Mouse (Mus musculus) heart, adult 18-20 months (tissue): ENCODE results near the gene Slc8a3. TPM values are rescaled to one million over a fixed set of nuclear protein-coding genes. Genes with fewer than 3 reads are reported as not detected.
"Not testable (repeated sequence)": the region's sequence is repeated elsewhere in the genome, so short reads cannot be mapped to it uniquely, and the experiment has no call there.

Experiments used
- DNase-seq, 2 experiments: peaks; one replicate each; pipeline ENCODE4 v3.0.0; 2021 to 2022; ENCODE audit warnings: mixed read lengths in 1 of 2
- long read RNA-seq, 2 experiments: library from polyadenylated mRNA; stranded (forward); transcript quantifications; one replicate each; pipeline ENCODE4 v2.0.0; 2021
- total RNA-seq, 2 experiments: library from RNA; stranded (reverse); gene quantifications; 2 replicates each; pipeline ENCODE4 v1.2.3; 2021

The Slc8a3 gene
- under 1 TPM; 0.17 to 0.21 TPM for total RNA-seq
- long read RNA-seq, experiment 1, result 0 reads
- long read RNA-seq, experiment 2, result 0 reads

- peak; percentile 2 to 5 for DNase-seq
Measured at GRCm38 (mm10) chr12:81332875-81333421, at the start of gene Slc8a3. TSS of gene Slc8a3 (minus strand) at chr12:81333180.

- DNase-seq, result not testable (repeated sequence)
Measured at GRCm38 (mm10) chr12:81379364-81379763, 46.4 kb upstream of the Slc8a3 start, which contains the start of gene Gm4787. TSS of gene Gm4787 (minus strand) at chr12:81379464.

GRCm38 (mm10) chr12:81333841-81334240 is 861 bp upstream of the Slc8a3 start:
- no peak for DNase-seq

DNA sequence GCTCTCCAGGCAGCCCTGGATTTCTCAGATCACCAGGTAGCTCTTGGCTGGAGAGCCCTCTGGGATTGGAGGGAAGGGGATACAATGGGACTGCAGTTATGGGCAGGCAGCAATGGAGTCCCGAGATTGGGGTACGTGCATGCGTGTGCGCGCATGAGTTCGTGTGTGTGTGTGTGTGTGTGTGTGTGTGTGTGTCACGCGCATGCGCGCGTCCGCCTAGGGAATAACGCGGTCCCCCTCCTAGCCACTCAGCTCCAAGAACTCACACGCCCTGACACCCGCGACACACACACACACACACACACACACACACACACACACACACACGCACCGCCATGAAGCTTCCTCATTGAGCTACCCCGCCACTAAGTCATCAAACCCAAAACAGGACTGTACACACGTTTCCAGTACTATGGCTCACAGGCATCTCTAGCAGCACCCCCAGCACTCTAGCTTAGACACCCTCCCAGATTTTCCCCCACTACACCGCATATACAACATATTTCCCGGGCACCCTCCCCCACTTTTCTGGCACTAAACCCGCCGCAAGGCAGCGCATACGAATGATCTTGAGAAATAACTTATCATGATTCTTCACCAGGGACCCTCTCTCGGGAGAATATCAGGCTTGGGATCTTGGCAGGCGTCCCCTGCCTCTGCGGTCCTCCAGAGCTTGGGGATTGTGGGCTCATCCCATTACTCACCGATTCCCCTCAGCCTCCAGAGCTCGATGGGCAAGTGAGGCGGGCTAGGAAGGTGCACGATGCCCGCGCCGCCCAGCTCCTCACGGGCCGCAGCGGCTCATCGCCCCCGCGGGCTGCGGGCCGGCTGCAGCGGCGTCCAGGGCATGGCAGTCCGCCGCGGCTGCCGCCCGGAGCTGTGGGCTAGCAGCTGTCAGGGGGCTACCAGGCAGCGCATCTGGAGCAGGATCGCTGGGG is 774 bp downstream of the Slc8a3 start:
- peak in 1 of 2 experiments; percentile 4 for DNase-seq

GRCm38 (mm10) chr12:81331046-81331638 is 1.8 kb downstream of the Slc8a3 start:
- DNase-seq, result no peak

DNA sequence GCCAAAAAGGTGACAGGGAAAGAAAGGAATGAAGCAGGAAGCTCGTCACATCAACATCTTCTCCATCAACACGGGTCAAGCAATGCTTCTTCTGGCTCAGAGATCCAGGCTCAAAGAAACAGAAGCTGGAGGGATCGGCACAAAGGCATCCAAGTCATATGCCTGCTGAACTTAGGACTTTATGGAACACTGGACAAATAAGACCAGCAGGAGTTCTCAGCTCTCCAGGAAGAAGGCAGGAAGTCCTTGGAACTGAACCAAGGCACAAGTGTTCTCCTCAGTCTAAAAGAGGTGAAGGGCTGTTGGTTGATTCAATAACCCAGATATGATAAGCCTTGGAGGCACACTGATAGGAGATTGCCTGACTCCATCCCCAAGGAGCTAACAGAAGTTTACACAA is 8.0 kb downstream of the Slc8a3 start:
- no peak for DNase-seq

- no peak for DNase-seq
Measured at GRCm38 (mm10) chr12:81324116-81324515, 8.9 kb downstream of the Slc8a3 start.

DNA sequence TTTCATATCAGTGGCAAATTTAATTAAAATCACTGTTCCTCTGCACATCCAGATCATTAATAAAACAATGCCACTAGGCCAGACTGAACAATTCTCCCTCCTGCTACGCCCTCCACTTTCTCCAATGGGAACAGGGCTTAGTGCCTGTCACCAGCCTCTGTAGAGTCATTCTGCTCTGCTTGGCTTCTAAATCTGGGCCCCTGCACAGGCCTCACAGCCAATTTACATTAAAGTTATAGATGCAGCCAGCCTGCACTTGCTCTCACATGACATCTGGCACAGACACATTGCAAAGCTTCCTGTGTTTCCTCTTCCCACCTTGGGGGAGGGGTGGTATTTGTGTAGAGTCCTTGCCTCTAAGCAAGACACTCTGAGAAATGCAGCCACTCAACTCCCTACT is 12.0 kb downstream of the Slc8a3 start:
- no peak for DNase-seq

GRCm38 (mm10) chr12:81317811-81318210 is 15.2 kb downstream of the Slc8a3 start:
- no peak for DNase-seq

- DNase-seq, result no peak
Measured at GRCm38 (mm10) chr12:81315953-81316352, 17.0 kb downstream of the Slc8a3 start.

GRCm38 (mm10) chr12:81303626-81304025 is 29.4 kb downstream of the Slc8a3 start:
- DNase-seq, result no peak

DNA sequence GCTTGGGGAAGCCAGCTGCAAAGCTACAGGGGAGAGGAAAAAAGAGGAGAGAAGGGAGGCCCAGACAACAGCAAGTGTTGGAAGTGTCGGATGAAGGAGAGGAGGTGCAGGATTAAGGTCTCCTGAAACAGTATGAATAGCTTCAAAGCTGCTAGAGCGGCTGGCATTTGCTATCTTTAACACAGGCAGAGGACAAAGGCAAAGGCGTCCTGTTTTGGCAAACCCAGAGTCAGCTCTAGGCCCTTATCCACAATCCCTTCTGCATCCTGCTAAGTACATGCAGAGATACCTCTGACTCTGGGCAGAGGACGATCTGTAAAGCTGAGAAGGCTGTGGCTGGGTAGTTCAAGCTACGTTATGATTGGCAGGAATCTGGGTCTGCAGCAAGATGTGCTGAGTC is 38.4 kb downstream of the Slc8a3 start:
- no peak for DNase-seq

DNA sequence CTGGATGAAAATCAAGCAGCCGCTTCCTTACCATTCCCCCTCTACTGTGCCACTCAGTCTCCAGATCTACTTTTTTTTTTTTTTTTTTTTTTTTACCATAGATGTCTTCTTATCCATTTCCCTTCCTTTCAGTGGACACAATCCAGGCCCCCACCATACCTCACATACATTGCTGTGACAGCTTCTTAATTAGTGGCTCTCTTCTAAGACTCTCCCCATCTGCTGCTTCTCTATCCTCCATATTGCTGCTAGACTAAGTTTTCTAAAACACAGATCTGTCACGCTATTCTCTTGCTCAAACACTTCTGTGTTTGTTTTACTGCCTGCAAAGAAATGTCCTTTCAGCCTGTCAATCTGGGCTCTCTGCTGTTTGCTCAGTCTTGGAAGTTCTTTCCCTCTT is 54.9 kb downstream of the Slc8a3 start:
- no peak for DNase-seq

- DNase-seq, result no peak
Measured at GRCm38 (mm10) chr12:81274616-81275015, 58.4 kb downstream of the Slc8a3 start.

GRCm38 (mm10) chr12:81273333-81273732 is 59.6 kb downstream of the Slc8a3 start:
- no peak for DNase-seq

DNA sequence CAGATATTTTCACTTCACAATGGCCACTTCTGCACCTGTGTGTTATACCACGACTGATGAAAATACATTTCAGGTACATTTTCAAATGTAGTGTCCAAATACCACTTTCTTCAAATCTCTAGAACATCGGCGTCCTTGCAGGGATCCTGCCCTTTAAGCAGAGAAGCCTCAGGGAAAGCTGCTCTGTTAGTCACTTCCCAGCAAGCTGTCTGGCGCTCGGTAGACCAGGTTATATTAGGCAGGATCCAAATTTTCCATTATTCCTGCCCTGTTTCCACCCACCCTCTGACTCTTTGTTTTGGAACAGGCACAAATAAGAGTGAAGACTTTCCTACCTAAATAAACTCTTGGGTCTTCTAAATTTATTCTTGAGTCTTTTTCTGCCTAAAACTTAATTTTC is 63.7 kb downstream of the Slc8a3 start:
- DNase-seq, result no peak

DNA sequence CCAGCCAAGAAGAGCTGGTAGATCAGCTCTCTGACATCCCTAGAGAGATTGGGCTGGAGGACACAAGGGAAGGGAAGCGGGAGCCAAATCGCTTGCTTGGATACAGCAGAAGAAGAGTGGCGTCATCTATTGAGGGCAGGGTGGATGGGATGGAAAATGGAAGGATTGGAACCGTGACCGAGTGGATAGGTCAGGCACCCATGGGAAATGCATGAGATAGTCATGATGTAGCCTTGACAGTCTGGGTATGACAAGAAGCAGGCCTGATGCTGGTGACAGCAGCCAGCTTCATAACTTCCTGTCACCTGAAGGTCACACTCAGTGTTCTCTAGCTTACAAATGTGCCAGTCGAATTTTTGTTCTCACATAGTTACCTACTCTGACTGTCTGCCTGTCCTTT is 70.2 kb downstream of the Slc8a3 start:
- DNase-seq, result peak; percentile 10 to 20

DNA sequence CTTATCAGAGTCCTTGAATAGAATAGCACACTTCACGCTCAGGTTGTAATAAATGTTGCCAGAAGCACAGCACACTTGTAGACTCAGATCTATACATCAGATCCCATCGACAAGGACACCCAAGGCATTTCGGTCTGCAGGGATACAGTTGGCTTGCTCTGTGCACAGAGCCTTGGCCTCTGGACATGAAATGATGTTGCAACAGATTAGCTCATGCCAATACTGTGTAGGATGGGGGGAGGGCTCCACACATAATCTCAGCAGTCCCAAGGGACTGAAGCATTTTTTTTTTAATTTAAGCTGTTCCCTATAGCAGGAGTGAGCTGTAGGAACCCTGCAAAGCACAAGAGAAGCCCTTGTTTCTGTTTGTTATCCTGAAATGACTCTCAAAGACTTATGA is 74.8 kb downstream of the Slc8a3 start:
- DNase-seq, result no peak

GRCm38 (mm10) chr12:81245411-81245810 is 87.6 kb downstream of the Slc8a3 start:
- no peak for DNase-seq

DNA sequence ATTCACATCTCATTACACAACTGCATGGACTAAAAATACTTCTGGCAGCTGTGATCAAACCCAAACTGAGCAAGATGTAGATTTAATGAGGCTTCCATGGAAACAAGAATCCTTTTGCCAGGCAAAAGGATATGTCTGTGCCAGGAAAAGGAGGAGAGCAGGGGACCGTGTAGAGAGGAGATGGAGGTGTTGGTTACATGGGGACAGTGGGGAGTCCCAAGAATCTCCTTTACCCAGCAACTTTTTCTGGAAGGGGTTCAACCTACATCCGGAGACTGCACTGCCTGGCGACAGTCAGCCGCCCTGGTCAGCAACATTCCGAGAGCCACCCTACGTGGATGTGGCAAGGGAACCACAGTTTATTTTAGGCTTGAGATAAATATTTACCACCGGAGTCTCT is 88.0 kb downstream of the Slc8a3 start:
- peak; percentile 18 to 23 for DNase-seq

- peak in 1 of 2 experiments; percentile 4 for DNase-seq
Measured at GRCm38 (mm10) chr12:81244492-81244891, 88.5 kb downstream of the Slc8a3 start.

- no peak for DNase-seq
Measured at GRCm38 (mm10) chr12:81241676-81242075, 91.3 kb downstream of the Slc8a3 start.

- DNase-seq, result no peak
Measured at GRCm38 (mm10) chr12:81241096-81241495, 91.9 kb downstream of the Slc8a3 start.
